Mouse (Mus musculus) olfactory bulb, adult 2 months (tissue): ENCODE data around the gene Tdp1.

Experiments
- CTCF ChIP-seq: fragments of 200-500 bp; IDR thresholded peaks from 2 replicates; pipeline ENCODE4 v1.5.1; 2012; ENCODE audit warnings: low read depth, mild to moderate bottlenecking, low read length, moderate library complexity; ENCODE audit not compliant: insufficient read depth
- POLR2A ChIP-seq: fragments of 200-500 bp; IDR thresholded peaks from 2 replicates; pipeline ENCODE4 v1.6.1; 2012; ENCODE audit warnings: mild to moderate bottlenecking, low read depth, low read length, moderate library complexity; ENCODE audit not compliant: insufficient read depth

DNA sequence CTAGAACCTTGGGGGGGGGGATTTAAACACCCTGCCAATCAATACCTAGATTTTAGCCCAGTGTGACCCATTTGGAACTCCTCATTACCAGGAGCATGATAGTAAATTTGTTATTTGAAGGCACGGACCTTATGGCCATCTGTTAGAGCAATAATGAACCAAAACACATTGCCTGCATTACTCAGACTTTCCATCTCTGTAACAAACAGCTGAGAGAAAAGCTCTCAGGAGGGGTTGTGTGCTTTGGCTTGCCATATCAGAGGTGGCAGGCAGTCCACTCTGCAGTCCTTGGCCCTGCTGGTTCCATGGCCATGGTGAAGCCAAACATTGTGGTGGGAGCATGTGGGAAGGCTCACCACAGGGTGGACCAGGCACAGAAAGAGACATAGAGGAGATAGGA, 44.8 kb downstream of the Tdp1 start:
- TF ChIP-seq CTCF: no peak
- no peak for TF ChIP-seq POLR2A
